Mouse (Mus musculus) hindbrain, embryonic 10.5 days (tissue): ENCODE data around the gene Gm6169. TPM values are rescaled to one million over a fixed set of nuclear protein-coding genes. Genes with fewer than 3 reads are reported as not detected.
"Not testable (repeated sequence)": the region's sequence is repeated elsewhere in the genome, so short reads cannot be mapped to it uniquely, and the experiment has no call there.

Source experiments
- DNase-seq: peaks from one replicate; pipeline ENCODE4 v3.0.0-alpha.2; 2017; ENCODE audit warnings: low spot score
- H3K27ac ChIP-seq: fragments of 300-500 bp; sonication (generic); 2 replicates; pipeline ENCODE4 v1.5.1; 2016; ENCODE audit warnings: mild to moderate bottlenecking, moderate library complexity
- H3K27me3 ChIP-seq: fragments of 300-500 bp; sonication (generic); 2 replicates; pipeline ENCODE4 v1.6.1; 2016; ENCODE audit warnings: mild to moderate bottlenecking; ENCODE audit not compliant: poor library complexity, insufficient read depth, severe bottlenecking
- H3K36me3 ChIP-seq: fragments of 300-500 bp; sonication (generic); 2 replicates; pipeline ENCODE4 v1.6.1; 2016; ENCODE audit warnings: mild to moderate bottlenecking, moderate library complexity
- H3K4me1 ChIP-seq: fragments of 300-500 bp; sonication (generic); replicated peaks from 2 replicates; pipeline ENCODE4 v1.6.1; 2016; ENCODE audit warnings: mild to moderate bottlenecking
- H3K4me3 ChIP-seq: fragments of 300-500 bp; sonication (generic); 2 replicates; pipeline ENCODE4 v1.5.1; 2016; ENCODE audit warnings: mild to moderate bottlenecking, moderate library complexity
- H3K9me3 ChIP-seq: fragments of 300-500 bp; sonication (generic); 2 replicates; pipeline ENCODE4 v1.6.1; 2016; ENCODE audit warnings: mild to moderate bottlenecking, moderate library complexity
- WGBS: fragments of 180-500 bp; shearing (Covaris S2); methylation state at CpG from one replicate; pipeline ENCODE4 v1.1.7; 2016; 5-methylcytosine and 5-hydroxymethylcytosine counted together
- polyA plus RNA-seq: library from polyadenylated mRNA; unstranded; fragments of >200 nt; fragmentation: Nextera tagmentation; extraction: Ambion mirVana; gene quantifications from 2 replicates; pipeline ENCODE4 v1.2.1, GENCODE M21; 2016

Gene Gm6169
- polyA plus RNA-seq, 1 experiment from 2014 or later: 0.75 TPM

DNA sequence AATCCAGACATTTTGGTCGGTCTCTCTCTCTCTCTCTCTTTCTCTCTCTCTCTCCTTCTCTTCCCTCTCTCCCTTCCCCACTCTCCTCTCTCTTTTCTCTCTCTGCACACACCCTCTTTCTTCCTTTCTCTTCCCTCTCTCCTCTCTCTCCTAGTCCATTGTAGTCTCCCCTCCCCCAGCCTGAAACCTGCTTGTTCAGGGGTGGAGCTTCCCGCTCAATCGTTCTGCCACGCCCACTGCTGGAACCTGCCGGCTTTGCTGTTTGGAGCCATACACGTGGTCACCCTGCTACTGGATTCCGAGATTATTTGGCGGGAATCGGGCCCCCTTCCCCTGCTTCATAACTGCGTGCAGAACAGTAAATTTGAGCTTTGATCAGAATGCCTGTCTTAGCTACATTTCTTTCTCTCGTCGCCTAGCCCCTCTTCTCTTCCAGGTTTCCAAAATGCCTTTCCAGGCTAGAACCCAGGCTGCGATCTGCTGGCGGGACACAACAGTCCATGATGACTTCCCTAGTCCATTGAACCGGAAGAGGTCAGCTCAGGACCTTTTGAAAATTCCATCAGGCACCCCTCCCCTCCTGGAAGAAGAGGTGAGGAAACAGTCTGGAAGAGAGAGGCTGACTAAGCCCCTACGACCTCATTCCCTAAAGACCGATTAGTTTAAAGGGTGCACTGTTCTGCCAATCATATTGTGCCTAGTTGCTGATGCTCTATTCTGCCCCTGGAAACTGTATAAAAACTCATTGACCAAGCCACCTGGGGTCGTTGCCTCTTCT is 34.0 kb downstream of the Gm6169 start:
- not testable (repeated sequence) for H3K4me3 ChIP-seq, DNase-seq, H3K36me3 ChIP-seq, H3K9me3 ChIP-seq
- WGBS: 45% methylated on average over 18 of the region's 18 CpGs
- Histone ChIP-seq H3K27ac (peak overlapping the region; percentile 67; the same call in 1 of the 2 replicates), H3K27me3 (peaks cover 37% of the 10 kb centered on the region), H3K4me1 (peaks cover 29% of the 10 kb centered on the region)

DNA sequence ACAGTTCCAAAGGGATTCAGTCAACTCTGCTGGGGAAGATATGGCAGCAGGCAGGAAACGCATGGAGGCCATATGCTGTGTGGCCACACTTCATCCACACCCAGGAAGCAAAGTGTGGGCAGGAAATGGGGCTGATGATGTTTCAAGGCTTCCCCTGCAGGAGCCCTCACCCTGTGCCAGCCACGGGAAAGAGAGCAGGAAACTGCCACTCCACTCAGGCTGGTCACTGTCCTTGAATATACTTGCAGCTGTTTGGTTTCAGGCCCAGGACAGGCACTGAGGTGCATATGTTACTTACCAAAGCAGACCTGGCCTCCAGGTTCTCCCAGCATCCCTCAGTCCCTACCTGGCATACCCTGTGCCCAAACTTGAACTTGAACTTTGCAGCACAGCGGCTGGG is 34.6 kb downstream of the Gm6169 start:
- H3K36me3 ChIP-seq: no peaks in the 10 kb centered on the region
- DNase-seq: no peak
- no peaks in the 10 kb centered on the region for H3K9me3 ChIP-seq
- H3K4me1 ChIP-seq: peaks cover 29% of the 10 kb centered on the region
- 60% methylated on average over 3 of the region's 3 CpGs for WGBS
- H3K4me3 ChIP-seq: no peak overlapping the region
- H3K27ac ChIP-seq: peak overlapping the region; percentile 67
- H3K27me3 ChIP-seq: peaks cover 31% of the 10 kb centered on the region; the same call in 1 of the 2 replicates

DNA sequence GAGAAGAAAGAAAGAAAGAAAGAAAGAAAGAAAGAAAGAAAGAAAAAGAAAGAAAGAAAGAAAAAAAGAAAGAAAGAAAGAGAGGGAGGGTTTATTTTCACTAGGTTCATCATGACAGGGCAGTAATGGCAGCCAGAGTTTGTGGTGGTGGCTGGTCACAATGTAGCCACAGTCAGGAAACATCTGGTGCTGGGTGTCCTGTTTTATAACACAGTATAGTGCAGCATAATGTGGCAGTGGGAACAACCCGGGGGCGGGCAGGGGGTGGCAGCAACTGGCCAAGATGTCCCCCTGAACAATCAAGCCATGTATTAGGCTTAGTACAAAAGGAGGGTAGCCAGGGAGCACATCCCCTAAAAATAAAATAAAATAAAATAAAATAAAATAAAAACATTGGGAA is 35.6 kb downstream of the Gm6169 start:
- Histone ChIP-seq H3K36me3 (no peaks in the 10 kb centered on the region), H3K27ac (no peak overlapping the region), H3K4me3 (no peak overlapping the region), H3K4me1 (peaks cover 29% of the 10 kb centered on the region), H3K27me3 (peaks cover 25% of the 10 kb centered on the region; the same call in 1 of the 2 replicates), H3K9me3 (no peaks in the 10 kb centered on the region)
- no peak for DNase-seq
- 87% methylated on average over 2 of the region's 2 CpGs for WGBS

DNA sequence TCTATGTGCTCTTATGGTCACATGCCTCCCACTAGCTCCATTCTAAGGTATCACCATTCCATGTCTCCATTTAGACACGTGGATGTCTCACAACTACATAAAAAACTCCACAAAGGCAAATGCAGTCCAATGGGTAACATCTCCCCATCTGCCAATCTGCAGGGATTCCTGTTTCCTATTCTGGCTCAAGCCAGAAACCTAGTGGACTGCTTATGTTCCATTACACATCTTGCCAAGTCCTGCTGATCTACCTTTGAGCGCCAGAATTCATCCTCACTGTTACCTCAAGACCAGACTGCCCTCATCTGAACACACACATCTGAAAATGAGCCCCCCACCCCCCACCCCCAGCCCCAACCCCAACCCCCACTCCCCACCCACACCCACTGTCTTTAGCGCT is 36.9 kb downstream of the Gm6169 start:
- Histone ChIP-seq H3K36me3 (no peaks in the 10 kb centered on the region), H3K4me3 (no peak overlapping the region), H3K4me1 (peaks cover 20% of the 10 kb centered on the region), H3K9me3 (no peaks in the 10 kb centered on the region), H3K27ac (no peak overlapping the region), H3K27me3 (peaks cover 14% of the 10 kb centered on the region; the same call in 1 of the 2 replicates)
- 94% methylated on average over 3 of the region's 3 CpGs for WGBS
- DNase-seq: no peak

DNA sequence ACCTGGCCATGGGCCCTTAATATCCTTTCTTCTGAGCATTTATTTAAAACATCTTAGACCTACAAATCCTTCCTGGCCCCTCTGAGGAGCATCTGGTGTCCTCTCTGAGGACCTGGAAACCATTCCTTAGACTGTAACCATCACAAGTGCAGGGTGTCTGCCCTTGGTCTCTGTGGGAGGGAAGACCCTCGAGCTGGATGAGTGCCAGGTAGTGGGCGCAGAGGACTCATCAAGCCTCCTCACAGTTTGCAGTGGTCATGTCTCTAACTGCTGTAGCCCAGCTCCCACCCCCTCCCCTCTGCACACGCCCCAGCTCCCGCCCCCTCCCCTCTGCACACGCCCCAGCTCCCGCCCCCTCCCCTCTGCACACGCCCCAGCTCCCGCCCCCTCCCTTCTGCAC is 38.7 kb downstream of the Gm6169 start:
- 56% methylated on average over 4 of the region's 8 CpGs for WGBS
- 0 out of 2 replicates have a peak, but pooled peaks cover under 1% of the 10 kb centered on the region for H3K27me3 ChIP-seq
- H3K4me3 ChIP-seq: no peak overlapping the region
- peaks cover 14% of the 10 kb centered on the region for H3K4me1 ChIP-seq
- H3K9me3 ChIP-seq: no peaks in the 10 kb centered on the region
- DNase-seq: no peak
- H3K36me3 ChIP-seq: no peaks in the 10 kb centered on the region
- no peak overlapping the region for H3K27ac ChIP-seq

DNA sequence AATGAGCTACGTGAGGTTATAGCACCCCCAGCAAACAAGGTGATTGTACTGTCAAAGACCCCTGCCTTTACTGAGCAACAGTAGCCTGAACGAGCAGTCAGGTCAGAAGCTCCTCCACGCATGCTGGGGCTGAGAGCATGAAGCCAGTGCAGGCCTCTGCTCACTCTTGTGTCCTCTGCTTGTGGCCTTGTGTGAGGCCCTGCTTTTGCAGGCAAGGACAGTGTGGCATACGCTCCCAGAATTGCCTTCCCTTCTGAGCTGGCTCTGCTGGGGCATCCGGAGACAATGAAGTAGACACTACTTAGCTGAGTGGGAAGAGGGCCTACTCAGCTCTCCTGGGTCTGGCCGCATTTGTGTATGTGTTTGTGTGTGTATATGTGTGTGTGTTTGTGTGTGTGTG is 39.3 kb downstream of the Gm6169 start:
- H3K27ac ChIP-seq: no peak overlapping the region
- no peak for DNase-seq
- WGBS: 93% methylated on average over 6 of the region's 6 CpGs

DNA sequence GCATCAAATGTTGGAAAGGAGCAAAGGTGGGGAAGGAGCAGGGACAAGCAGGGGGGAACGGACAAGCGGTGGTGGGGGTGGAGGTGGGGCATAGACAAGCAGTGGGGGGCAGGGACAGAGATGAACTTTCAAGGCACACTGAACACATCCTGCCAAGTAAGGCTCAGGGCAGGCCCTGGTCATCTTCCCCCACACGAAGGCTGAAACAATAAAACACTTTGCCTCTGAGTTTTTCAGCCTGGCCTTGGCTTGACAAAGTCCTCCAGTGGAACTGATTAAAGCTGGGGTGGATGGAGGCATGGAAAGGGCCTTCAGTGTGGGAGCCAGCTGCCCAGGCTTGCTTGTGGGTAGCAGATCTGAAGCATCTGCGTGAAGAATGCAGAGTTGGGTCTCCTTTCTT is 41.2 kb downstream of the Gm6169 start:
- Histone ChIP-seq H3K4me1 (0 out of 2 replicates have a peak, but pooled peaks cover 5% of the 10 kb centered on the region), H3K4me3 (no peak overlapping the region), H3K36me3 (no peaks in the 10 kb centered on the region), H3K9me3 (no peaks in the 10 kb centered on the region), H3K27me3 (no peaks in the 10 kb centered on the region), H3K27ac (no peak overlapping the region)
- 46% methylated on average over 4 of the region's 4 CpGs for WGBS
- DNase-seq: no peak

More for the DNA sequence above, 39.3 kb downstream of the Gm6169 start:
- no peaks in the 10 kb centered on the region for H3K9me3 ChIP-seq
- H3K4me3 ChIP-seq: no peak overlapping the region
- H3K4me1 ChIP-seq: peaks cover 11% of the 10 kb centered on the region
- H3K27me3 ChIP-seq: no peaks in the 10 kb centered on the region
- no peaks in the 10 kb centered on the region for H3K36me3 ChIP-seq

DNA sequence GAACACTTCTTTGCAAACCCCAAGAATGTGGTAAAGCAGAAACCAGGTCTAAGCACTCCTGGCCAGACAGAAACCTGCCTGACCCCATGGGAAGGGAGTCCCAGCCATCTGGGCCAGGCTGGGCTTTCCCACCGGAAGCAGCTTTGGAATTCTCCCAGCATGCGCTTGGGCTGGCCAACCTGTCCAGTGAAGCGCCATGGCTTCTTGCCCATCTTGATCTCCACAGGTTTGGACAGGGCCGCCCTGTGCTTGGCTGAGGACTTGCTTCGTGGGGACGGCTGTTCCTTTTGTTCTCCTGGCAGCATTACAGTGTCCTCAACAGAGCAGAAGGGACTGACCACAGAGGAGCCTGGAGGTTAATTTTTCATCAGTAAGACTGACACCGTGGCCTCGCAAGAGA is 45.2 kb downstream of the Gm6169 start:
- 82% methylated on average over 8 of the region's 8 CpGs for WGBS
- H3K4me1 ChIP-seq: no peaks in the 10 kb centered on the region
- no peak overlapping the region for H3K4me3 ChIP-seq
- H3K36me3 ChIP-seq: no peaks in the 10 kb centered on the region
- no peaks in the 10 kb centered on the region for H3K27me3 ChIP-seq
- no peak for DNase-seq
- no peaks in the 10 kb centered on the region for H3K9me3 ChIP-seq
- no peak overlapping the region for H3K27ac ChIP-seq

DNA sequence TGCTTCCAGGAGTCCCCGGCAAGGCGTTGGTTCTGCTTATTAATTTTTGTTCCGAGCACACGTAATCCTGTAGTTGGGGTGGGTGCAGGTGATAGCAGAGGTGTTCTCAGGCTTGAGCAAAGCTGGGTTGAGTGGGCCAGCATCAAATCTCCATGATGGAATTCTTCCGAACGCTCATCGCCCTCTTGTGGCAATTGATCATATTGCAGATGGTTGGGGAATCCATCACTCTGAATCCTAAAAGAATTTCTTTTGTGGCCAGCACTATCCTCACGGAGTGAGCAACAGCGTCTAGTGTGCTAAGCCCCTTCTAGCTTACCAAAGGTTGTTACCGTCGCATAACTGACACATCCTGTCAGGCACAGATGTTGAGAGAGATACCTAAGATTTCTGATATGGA is 46.4 kb downstream of the Gm6169 start:
- Histone ChIP-seq H3K4me3 (no peak overlapping the region), H3K27ac (no peak overlapping the region), H3K9me3 (no peaks in the 10 kb centered on the region), H3K4me1 (no peaks in the 10 kb centered on the region), H3K27me3 (no peaks in the 10 kb centered on the region), H3K36me3 (no peaks in the 10 kb centered on the region)
- peak; percentile 73 for DNase-seq
- 22% methylated on average over 11 of the region's 11 CpGs for WGBS

DNA sequence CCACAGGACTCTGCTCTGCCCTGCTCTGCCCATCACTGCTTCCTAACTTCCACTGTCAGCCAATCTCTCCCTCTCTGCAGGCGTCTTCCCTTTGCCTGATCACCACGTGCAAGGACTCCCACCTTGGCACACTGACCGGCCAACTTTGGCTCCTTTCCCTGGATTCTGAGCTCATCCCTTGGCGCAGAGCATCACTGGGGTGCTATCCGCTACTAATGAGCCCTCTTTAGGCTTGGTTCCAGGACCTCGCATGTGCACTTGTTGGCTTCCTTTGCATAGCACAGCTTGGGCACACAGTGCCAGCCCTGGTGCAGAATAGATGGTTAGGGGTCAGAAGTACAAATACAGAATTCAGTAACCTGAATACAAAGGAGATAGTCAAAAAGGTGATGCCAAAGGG is 47.9 kb downstream of the Gm6169 start:
- 82% methylated on average over 6 of the region's 6 CpGs for WGBS
- no peak overlapping the region for H3K27ac ChIP-seq

More for the DNA sequence above, 47.9 kb downstream of the Gm6169 start:
- H3K36me3 ChIP-seq: no peaks in the 10 kb centered on the region
- no peaks in the 10 kb centered on the region for H3K4me1 ChIP-seq
- H3K4me3 ChIP-seq: no peak overlapping the region
- DNase-seq: no peak
- no peaks in the 10 kb centered on the region for H3K27me3 ChIP-seq
- no peaks in the 10 kb centered on the region for H3K9me3 ChIP-seq

Other genes with a start within 250 kb of the Gm6169 start
- gene Gcnt4, start 174.5 kb downstream of the Gm6169 start, polyA plus RNA-seq: 0.29 and 0.93 TPM in 2 replicates
- gene 1700029F12Rik, start 64.9 kb downstream of the Gm6169 start, polyA plus RNA-seq: not detected in 2 replicates
- gene Fam169a, start 32.0 kb downstream of the Gm6169 start, polyA plus RNA-seq: 6.9 and 8.4 TPM in 2 replicates
- gene Gfm2, start 38.7 kb upstream of the Gm6169 start, polyA plus RNA-seq: 37.4 and 44.0 TPM in 2 replicates
- gene Nsa2, start 38.7 kb upstream of the Gm6169 start, polyA plus RNA-seq: 43.5 and 63.0 TPM in 2 replicates
- gene Hexb, start 99.1 kb upstream of the Gm6169 start, polyA plus RNA-seq: 18.7 and 23.4 TPM in 2 replicates
- gene Enc1, start 141.9 kb upstream of the Gm6169 start, polyA plus RNA-seq: 11.2 and 18.6 TPM in 2 replicates